Comparison of ENCODE assay signal across 8 mouse cellular contexts in genomic region chr9:108280071-108280828, GRCm38 (mm10). TPM values are rescaled to one million over a fixed set of nuclear protein-coding genes. Genes with fewer than 3 reads are reported as not detected.
A peak's percentile ranks its signal among the peaks of the same experiment; 100 is the strongest.
DNase-seq lines count a peak whose midpoint lies in the region; ATAC-seq lines count a peak whose summit lies in the region.

No protein-coding gene starts in this region.

- peak overlapping the region; percentile 39 for H3K4me3 ChIP-seq in megakaryocyte, embryonic 14.5 days (replicated peaks)
- no peak overlapping the region for H3K4me3 ChIP-seq in kidney, embryonic 14.5 days (ENCODE audit: low read length)
- H3K4me3 ChIP-seq in hindbrain, embryonic 11.5 days (ENCODE audit: low read depth, low read length), result no peak overlapping the region

- no peaks in the 10 kb centered on the region for H3K9me3 ChIP-seq in megakaryocyte, embryonic 14.5 days
- H3K9me3 ChIP-seq in kidney, embryonic 14.5 days (ENCODE audit: control insufficient read depth, low read length), result no peaks in the 10 kb centered on the region
- H3K9me3 ChIP-seq in hindbrain, embryonic 11.5 days (ENCODE audit: control insufficient read depth, low read length), result no peaks in the 10 kb centered on the region

- H3K27me3 ChIP-seq in megakaryocyte, embryonic 14.5 days (replicated peaks), result peaks cover 7% of the 10 kb centered on the region
- H3K27me3 ChIP-seq in kidney, embryonic 14.5 days (ENCODE audit: control insufficient read depth, insufficient read depth, low read length), result no peaks in the 10 kb centered on the region
- H3K27me3 ChIP-seq in hindbrain, embryonic 11.5 days (ENCODE audit: control insufficient read depth, insufficient read depth, low read length), result no peaks in the 10 kb centered on the region

- H3K4me2 ChIP-seq in kidney, embryonic 14.5 days (replicated peaks; ENCODE audit: low read depth, low read length), result no peak overlapping the region
- no peak overlapping the region for H3K4me2 ChIP-seq in hindbrain, embryonic 11.5 days (replicated peaks; ENCODE audit: low read depth, low read length)

- H3K36me3 ChIP-seq in megakaryocyte, embryonic 14.5 days (replicated peaks; ENCODE audit: low read length), result no peaks in the 10 kb centered on the region
- no peaks in the 10 kb centered on the region for H3K36me3 ChIP-seq in kidney, embryonic 14.5 days (ENCODE audit: control insufficient read depth, insufficient read depth, low read length)
- H3K36me3 ChIP-seq in hindbrain, embryonic 11.5 days (ENCODE audit: control insufficient read depth, insufficient read depth, low read length), result no peaks in the 10 kb centered on the region

- no peak overlapping the region for H3K9ac ChIP-seq in kidney, embryonic 14.5 days (ENCODE audit: low read depth, low read length)
- no peak overlapping the region for H3K9ac ChIP-seq in hindbrain, embryonic 11.5 days (ENCODE audit: low read depth, low read length)

- ATAC-seq in megakaryocyte, adult 5-6 weeks (ENCODE audit: poor library complexity, severe bottlenecking), result no peak
- ATAC-seq in kidney, embryonic 14.5 days (ENCODE audit: low FRiP score, low TSS enrichment), result peak; percentile 59; the same call in 1 of the 2 replicates
- no peak for ATAC-seq in hindbrain, embryonic 11.5 days (ENCODE audit: low FRiP score)

- DNase-seq in heart, adult 11 months, result peak; percentile 99
- DNase-seq in ovary, postnatal 36 days (ENCODE audit: low spot score), result peak; percentile 67
- no peak for DNase-seq in retina, embryonic 14.5 days (ENCODE audit: low spot score)
- DNase-seq in retina, postnatal 1 day, result no peak
- DNase-seq in hindbrain, embryonic 11.5 days (ENCODE audit: low spot score), result no peak

- peak overlapping the region; percentile 30; the same call in 1 of the 2 replicates for H3K27ac ChIP-seq in kidney, embryonic 14.5 days (ENCODE audit: low read depth, low read length)
- no peak overlapping the region for H3K27ac ChIP-seq in hindbrain, embryonic 11.5 days (ENCODE audit: low read depth, low read length)

- 43% methylated on average over 8 of the region's 8 CpGs for WGBS in kidney, embryonic 14.5 days
- 53% methylated on average over 8 of the region's 8 CpGs for WGBS in hindbrain, embryonic 11.5 days

- peaks cover 25% of the 10 kb centered on the region for H3K4me1 ChIP-seq in megakaryocyte, embryonic 14.5 days
- H3K4me1 ChIP-seq in kidney, embryonic 14.5 days (ENCODE audit: control insufficient read depth, insufficient read depth, low read length), result no peaks in the 10 kb centered on the region
- no peaks in the 10 kb centered on the region for H3K4me1 ChIP-seq in hindbrain, embryonic 11.5 days (replicated peaks; ENCODE audit: control insufficient read depth, insufficient read depth, low read length)

RNA-seq across cellular contexts. Expression of gene Nicn1, which starts 10.0 kb away (rescaled TPM):
- polyA plus RNA-seq in megakaryocyte, embryonic 14.5 days (2012; ENCODE audit: insufficient read depth, low replicate concordance), result not detected in 2 replicates
- 3.9 and 4.3 TPM in 2 replicates for total RNA-seq in megakaryocyte, adult 5-6 weeks (2015)
- 2.6 and 3.6 TPM in 2 replicates for total RNA-seq in megakaryocyte, adult 5-6 weeks (2017)
- polyA plus RNA-seq in kidney, embryonic 14.5 days (2014; fragmentation: Nextera tagmentation; extraction: Ambion mirVana), result 40.2 and 42.4 TPM in 2 replicates
- 64.5 and 66.4 TPM in 2 replicates for polyA plus RNA-seq in hindbrain, embryonic 11.5 days (2014; fragmentation: Nextera tagmentation; extraction: Ambion mirVana)

RNA-seq across cellular contexts. Expression of gene Amt, which starts 16.4 kb away (rescaled TPM):
- polyA plus RNA-seq in megakaryocyte, embryonic 14.5 days (2012; ENCODE audit: insufficient read depth, low replicate concordance), result 1.9 TPM in 1 of 2 replicates, not detected in the other
- 0.71 TPM in 1 of 2 replicates, not detected in the other for total RNA-seq in megakaryocyte, adult 5-6 weeks (2015)
- 0.11 TPM in 1 of 2 replicates, not detected in the other for total RNA-seq in megakaryocyte, adult 5-6 weeks (2017)
- 30.8 and 35.1 TPM in 2 replicates for polyA plus RNA-seq in kidney, embryonic 14.5 days (2014; fragmentation: Nextera tagmentation; extraction: Ambion mirVana)
- 20.5 and 23.8 TPM in 2 replicates for polyA plus RNA-seq in hindbrain, embryonic 11.5 days (2014; fragmentation: Nextera tagmentation; extraction: Ambion mirVana)

RNA-seq across cellular contexts. Expression of gene Dag1, which starts 16.5 kb away (rescaled TPM):
- 10.0 and 15.2 TPM in 2 replicates for polyA plus RNA-seq in megakaryocyte, embryonic 14.5 days (2012; ENCODE audit: insufficient read depth, low replicate concordance)
- 11.6 and 12.3 TPM in 2 replicates for total RNA-seq in megakaryocyte, adult 5-6 weeks (2015)
- 4.6 and 5.4 TPM in 2 replicates for total RNA-seq in megakaryocyte, adult 5-6 weeks (2017)
- polyA plus RNA-seq in kidney, embryonic 14.5 days (2014; fragmentation: Nextera tagmentation; extraction: Ambion mirVana), result 60.7 and 129 TPM in 2 replicates
- 51.0 and 52.0 TPM in 2 replicates for polyA plus RNA-seq in hindbrain, embryonic 11.5 days (2014; fragmentation: Nextera tagmentation; extraction: Ambion mirVana)

RNA-seq across cellular contexts. Expression of gene Rhoa, which starts 25.7 kb away (rescaled TPM):
- 83.3 and 92.2 TPM in 2 replicates for polyA plus RNA-seq in megakaryocyte, embryonic 14.5 days (2012; ENCODE audit: insufficient read depth, low replicate concordance)
- 468 and 473 TPM in 2 replicates for total RNA-seq in megakaryocyte, adult 5-6 weeks (2015)
- 585 and 627 TPM in 2 replicates for total RNA-seq in megakaryocyte, adult 5-6 weeks (2017)
- polyA plus RNA-seq in kidney, embryonic 14.5 days (2014; fragmentation: Nextera tagmentation; extraction: Ambion mirVana), result 317 and 358 TPM in 2 replicates
- polyA plus RNA-seq in hindbrain, embryonic 11.5 days (2014; fragmentation: Nextera tagmentation; extraction: Ambion mirVana), result 270 and 295 TPM in 2 replicates

RNA-seq across cellular contexts. Expression of gene Tcta, which starts 25.7 kb away (rescaled TPM):
- 5.1 and 6.8 TPM in 2 replicates for polyA plus RNA-seq in megakaryocyte, embryonic 14.5 days (2012; ENCODE audit: insufficient read depth, low replicate concordance)
- 16.5 and 23.8 TPM in 2 replicates for total RNA-seq in megakaryocyte, adult 5-6 weeks (2015)
- total RNA-seq in megakaryocyte, adult 5-6 weeks (2017), result 6.2 and 8.4 TPM in 2 replicates
- polyA plus RNA-seq in kidney, embryonic 14.5 days (2014; fragmentation: Nextera tagmentation; extraction: Ambion mirVana), result 26.6 and 27.8 TPM in 2 replicates
- polyA plus RNA-seq in hindbrain, embryonic 11.5 days (2014; fragmentation: Nextera tagmentation; extraction: Ambion mirVana), result 31.0 and 35.0 TPM in 2 replicates

Comparison
In these comparisons a context has a peak if more than half of its experiments do, and no peak if none do; other contexts are left out.
1. DNase-seq: peak in heart, adult 11 months (single experiment) and ovary, postnatal 36 days (single experiment); none in retina, embryonic 14.5 days (single experiment), retina, postnatal 1 day (single experiment) and hindbrain, embryonic 11.5 days (single experiment).
2. RNA of gene Nicn1, which starts 10.0 kb away (polyA plus RNA-seq): 64.5 to 66.4 TPM in hindbrain, embryonic 11.5 days and 40.2 to 42.4 TPM in kidney, embryonic 14.5 days; not detected in megakaryocyte, embryonic 14.5 days; every median in the first group is over 10 times any median in the second.